Mouse (Mus musculus) spleen, postnatal 36 days (tissue): Measurements from ENCODE around the gene Gm10203.
A peak's percentile ranks its signal among the peaks of the same experiment; 100 is the strongest.
"Not testable (repeated sequence)": the region's sequence is repeated elsewhere in the genome, so short reads cannot be mapped to it uniquely, and the experiment has no call there.

Source experiments
- DNase-seq, 2 experiments: peaks; one replicate each; pipeline ENCODE4 v3.0.0; 2022; ENCODE audit warnings: low spot score in 2 of 2, mixed read lengths in 1 of 2

Gene Gm10203

GRCm38 (mm10) chr6:149134391-149135150, 4.6 kb downstream of the Gm10203 start:
- no peak for DNase-seq

DNA sequence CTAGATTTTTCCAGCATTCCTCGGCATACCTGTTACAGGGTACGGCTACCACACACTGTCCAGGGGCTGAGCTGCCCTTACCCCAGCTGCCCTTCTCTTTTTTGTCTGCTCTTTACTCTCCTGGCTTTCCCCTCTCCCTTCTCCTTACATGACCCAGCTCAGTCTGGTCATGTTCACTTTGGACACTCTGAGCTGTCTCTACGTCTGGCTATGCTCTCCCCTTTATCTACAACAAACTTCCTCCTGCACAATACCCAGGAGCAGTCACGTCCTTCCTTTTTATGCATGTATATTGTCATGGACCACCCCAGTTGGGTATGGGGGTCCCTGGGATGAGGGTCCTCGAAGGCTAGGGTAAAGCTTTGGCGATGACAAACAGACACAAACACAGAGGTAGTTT, 5.7 kb downstream of the Gm10203 start:
- DNase-seq: no peak

GRCm38 (mm10) chr6:149137936-149138335, 8.0 kb downstream of the Gm10203 start:
- no peak for DNase-seq

DNA sequence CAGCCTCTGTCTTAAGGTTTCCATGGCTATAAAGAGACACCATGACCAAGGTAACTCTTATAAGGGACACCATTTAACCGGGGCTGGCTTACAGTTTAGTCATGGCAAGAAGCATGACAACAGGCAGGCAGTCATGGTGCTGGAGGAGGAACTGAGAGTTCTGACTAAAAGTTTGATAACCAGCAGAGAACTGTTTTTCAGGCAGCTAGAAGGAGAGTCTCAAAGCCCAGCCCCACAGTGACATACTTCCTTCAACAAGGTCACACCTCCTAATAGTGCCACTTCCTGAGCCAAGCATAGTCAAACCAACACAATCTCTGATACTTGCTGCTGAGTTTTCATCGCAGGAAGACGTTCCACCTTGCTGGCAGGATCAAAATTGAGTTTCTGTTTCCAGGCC, 9.0 kb downstream of the Gm10203 start:
- DNase-seq: peak; percentile 27 to 31

DNA sequence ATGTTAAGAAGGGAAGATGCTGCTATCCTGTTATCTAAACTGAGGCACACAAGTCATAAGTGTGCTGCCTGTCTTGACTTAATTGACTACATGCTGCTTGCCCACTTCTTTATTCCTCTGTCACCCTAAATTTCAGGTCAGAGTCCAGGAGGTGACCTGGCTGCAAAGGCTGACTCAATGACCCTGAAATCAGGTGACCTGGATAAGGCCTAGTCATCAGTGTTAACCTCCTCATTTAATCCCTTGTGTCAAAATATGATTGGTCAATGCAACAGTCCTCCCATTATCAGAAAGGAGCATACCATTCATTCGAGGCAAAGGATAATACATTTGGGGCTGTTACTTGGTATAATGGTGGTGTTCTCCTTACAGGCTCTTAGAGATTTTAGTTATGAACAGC, 9.5 kb downstream of the Gm10203 start, which contains the start of gene Etfbkmt:
Gene Etfbkmt (plus strand): TSS at position 379 of the 400 bp plus-strand sequence.
- no peak for DNase-seq

GRCm38 (mm10) chr6:149141393-149142173, 11.6 kb downstream of the Gm10203 start:
- DNase-seq: peak; percentile 79 to 86

- no peak for DNase-seq
These were observed 15.2 kb downstream of the Gm10203 start for GRCm38 (mm10) chr6:149145143-149145542.

DNA sequence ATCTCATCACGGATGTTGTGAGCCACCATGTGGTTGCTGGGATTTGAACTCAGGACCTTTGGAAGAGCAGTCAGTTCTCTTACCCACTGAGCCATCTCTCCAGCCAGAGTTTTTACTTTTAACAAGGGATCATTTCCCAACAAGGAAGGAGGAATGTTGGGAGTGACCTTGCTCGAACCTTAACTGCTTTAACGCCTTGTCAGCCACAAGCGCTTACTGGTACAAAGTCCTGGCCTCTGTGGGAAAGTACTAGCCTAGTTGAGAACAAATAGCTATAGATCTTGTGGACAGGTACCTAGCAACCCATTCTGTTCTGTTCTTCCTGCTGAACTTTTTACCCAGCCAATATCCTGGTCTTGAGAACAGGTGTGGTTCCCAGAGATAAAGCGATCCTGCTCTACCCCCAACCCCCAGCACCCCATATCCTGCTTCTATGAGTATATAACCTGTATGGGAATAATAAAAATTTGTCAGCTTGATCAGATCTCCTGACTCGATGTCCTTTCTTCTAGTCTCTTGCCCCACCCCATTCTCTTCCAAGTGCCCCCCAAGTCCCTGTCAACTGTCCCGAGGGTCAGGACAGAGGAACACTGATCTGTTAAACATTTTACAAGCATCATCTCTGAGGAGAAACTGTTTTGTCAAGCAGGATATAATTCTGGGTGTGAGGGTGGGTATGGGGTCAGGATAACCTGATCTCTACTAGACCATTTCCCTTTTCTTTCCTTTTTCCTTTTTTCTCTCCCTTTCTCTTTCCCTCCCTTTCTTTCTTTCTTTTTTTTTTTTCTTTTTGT, 18.7 kb downstream of the Gm10203 start:
- DNase-seq: no peak

DNA sequence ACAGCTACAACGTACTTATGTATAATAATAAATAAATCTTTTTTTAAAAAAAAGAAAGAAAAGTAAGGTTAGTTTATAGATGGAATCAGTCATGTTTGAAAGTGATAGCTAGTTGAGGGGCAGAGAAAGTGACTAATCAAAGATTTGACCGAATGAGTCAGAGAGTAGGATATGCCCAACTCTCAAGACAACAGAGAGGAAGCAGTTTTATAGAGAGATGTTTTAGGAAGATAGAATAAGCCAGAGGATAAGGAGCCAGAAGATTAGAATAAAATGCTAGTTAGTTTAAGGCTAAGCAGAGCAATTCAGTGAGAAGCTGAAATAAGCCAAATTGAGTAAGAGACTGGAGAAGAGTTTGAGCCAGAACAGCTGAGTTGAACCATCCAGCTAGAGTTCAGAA, 22.1 kb downstream of the Gm10203 start:
- no peak for DNase-seq

- no peak for DNase-seq
These were observed 23.6 kb downstream of the Gm10203 start for GRCm38 (mm10) chr6:149153473-149154115.

DNA sequence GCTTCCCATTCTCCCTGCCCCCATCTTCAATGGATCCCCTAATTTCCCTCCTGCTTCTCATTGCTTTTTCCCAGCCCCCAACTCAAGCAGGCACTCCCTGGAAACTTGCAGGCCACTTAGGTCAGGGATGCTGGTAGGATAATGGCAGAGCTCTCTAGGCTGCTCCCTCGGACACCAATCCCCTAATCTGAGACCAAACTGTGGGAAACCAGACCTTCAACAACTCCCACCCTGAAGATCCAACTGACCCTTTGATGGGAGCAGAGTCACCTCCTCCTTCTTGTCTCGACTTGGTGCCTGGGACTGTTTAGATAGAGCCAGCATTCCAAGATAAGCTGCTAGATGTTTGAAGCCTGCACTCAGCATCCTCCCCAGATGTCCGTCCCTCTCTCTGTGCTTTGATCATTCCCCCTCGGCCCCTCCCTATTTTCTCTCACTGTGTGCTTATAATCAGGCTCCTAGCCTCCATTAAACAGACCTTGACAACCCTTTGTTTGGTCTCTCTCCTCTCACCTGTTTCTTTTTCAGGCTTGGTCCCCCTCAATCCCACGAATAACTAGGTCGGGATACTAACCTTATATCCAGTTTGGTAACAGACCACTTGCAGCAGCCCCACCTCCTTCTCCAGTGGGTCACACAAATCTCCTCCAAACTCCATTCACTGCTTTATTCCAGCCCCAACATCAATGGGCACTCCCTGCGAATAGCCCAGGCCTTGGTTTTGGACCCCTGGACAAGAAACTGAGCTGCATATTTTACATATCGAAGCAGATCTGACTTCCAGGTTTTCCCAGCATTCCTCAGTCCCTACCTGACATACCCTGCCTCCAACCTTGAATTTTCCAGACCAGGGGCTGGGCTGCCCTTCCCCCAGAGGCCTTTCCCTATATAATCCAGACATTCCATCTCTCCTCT, 24.4 kb downstream of the Gm10203 start:
- DNase-seq: no peak

DNA sequence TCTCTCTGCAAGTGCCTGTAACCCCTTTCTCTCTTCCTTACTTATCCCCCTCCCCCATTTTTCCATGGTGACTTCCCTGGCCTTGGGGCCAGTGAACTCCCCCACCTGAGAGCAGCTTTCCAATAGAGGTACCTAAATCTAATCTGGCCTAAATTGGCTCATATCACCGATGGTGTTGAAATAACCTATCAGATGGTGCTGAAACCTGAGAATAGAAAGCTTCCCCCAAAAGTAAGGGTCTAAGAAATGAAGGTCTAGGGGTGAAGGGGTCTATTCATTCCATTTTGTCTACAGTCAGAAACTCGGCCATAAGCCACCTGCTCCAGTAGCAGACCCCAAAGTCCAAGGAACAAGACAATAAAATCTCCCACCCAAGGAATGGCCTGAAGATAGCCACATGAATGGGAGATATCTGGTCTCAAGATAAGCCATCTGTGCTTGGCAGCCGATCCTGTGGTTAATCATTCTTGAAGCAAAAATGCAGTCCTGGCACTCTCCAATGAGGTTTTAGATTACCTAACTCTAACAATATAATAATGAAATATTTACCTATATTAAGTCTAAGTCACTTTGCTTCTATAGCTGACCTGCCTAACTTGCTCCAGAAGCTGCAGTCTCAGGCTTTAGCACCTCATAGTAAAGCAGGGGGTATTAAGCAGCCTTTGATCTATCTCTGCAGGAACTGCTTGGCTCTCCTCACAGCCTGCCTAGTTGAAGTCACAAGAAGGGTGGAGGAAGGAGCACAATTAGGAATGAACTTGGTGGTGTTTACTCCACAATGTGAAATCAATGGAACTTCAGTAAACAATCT, 25.3 kb downstream of the Gm10203 start:
- DNase-seq: no peak

DNA sequence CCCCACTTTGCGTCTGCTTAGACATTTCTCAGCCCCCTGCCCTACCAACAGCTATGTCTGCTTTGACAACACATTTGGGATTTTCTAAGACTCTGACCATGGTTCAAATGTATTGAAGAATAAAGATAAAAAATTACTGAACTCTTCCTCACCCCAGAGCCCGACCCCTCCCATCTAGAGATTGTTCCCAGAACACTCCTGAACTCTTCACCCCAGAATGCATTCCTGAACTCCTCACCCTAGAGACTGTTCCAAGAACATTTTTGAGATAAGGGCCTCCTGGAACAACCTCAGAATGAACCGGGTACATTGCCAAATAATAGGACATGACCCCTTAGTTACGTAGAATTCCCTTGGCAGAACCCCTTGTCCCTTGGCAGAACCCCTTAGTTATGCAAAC, 37.1 kb downstream of the Gm10203 start:
- not testable (repeated sequence) for DNase-seq

DNA sequence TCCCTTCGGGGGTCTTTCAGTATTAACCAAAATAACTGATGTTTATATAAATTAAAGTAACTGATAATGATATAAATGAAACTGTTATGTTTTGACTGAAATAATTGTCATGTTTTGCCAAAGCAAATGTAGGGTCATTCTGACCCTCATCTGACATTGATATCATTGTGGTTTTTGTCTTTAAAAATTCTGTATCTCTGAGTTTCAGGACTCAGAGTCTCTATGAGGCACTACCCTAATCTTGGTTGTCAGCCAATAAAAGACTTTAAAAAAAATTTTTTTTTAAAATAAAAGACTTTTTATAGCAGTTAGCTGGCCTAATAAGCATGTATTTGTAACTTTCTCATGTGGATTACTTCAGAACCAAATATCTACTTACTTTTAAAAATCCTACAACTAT, 37.7 kb downstream of the Gm10203 start:
- no peak for DNase-seq

- DNase-seq: no peak
These were observed 38.5 kb downstream of the Gm10203 start for GRCm38 (mm10) chr6:149168436-149168835.

GRCm38 (mm10) chr6:149169965-149170364, 40.0 kb downstream of the Gm10203 start:
- not testable (repeated sequence) for DNase-seq

GRCm38 (mm10) chr6:149173831-149174625, 44.1 kb downstream of the Gm10203 start:
- no peak for DNase-seq

- DNase-seq: no peak
These were observed 45.1 kb downstream of the Gm10203 start for GRCm38 (mm10) chr6:149174932-149175570.
